Mouse (Mus musculus): ENCODE measurements around the gene Zpr1. TPM values are rescaled to one million over a fixed set of nuclear protein-coding genes. Genes with fewer than 3 reads are reported as not detected.

Zpr1 gene
- 56.1 and 58.4 TPM in 2 replicates for polyA plus RNA-seq (2015; fragmentation: Nextera tagmentation; extraction: Ambion mirVana)

GRCm38 (mm10) chr9:46272677-46273454 is at the start of gene Zpr1:
Gene Zpr1 (plus strand): TSS chr9:46273064.
- ATAC-seq (ENCODE audit: low FRiP score, low read depth), result peak; percentile 92
- Histone ChIP-seq H3K4me3 (peak within 1 kb of the TSS; percentile 87), H3K9me3 (no peaks in the 10 kb centered on the region), H3K27me3 (peaks cover 35% of the 10 kb centered on the region), H3K27ac (peak within 1 kb of the TSS; percentile 52; the same call in 1 of the 2 replicates), H3K9ac (peak within 1 kb of the TSS; percentile 78), H3K36me3 (peaks cover 36% of the 10 kb centered on the region), H3K4me1 (peaks cover 20% of the 10 kb centered on the region), H3K4me2 (replicated peaks) (peak within 1 kb of the TSS; percentile 90)
- WGBS, result 4% methylated on average over 45 of the region's 45 CpGs

- no peak overlapping the region for H3K4me2 ChIP-seq (replicated peaks)
- H3K4me1 ChIP-seq, result no peaks in the 10 kb centered on the region
- no peaks in the 10 kb centered on the region for H3K9me3 ChIP-seq
- no peak overlapping the region for H3K27ac ChIP-seq
- H3K36me3 ChIP-seq, result peaks cover 51% of the 10 kb centered on the region
- 81% methylated on average over 6 of the region's 6 CpGs for WGBS
- no peak overlapping the region for H3K9ac ChIP-seq
- no peaks in the 10 kb centered on the region for H3K27me3 ChIP-seq
- H3K4me3 ChIP-seq, result no peak overlapping the region
- no peak for ATAC-seq (ENCODE audit: low FRiP score, low read depth)
Measured at GRCm38 (mm10) chr9:46223090-46223489, 49.8 kb upstream of the Zpr1 start.

- H3K27ac ChIP-seq, result no peak overlapping the region
- H3K9me3 ChIP-seq, result no peaks in the 10 kb centered on the region
- H3K4me3 ChIP-seq, result no peak overlapping the region
- WGBS, result 81% methylated on average over 3 of the region's 3 CpGs
- H3K4me1 ChIP-seq, result no peaks in the 10 kb centered on the region
- H3K9ac ChIP-seq, result no peak overlapping the region
- H3K27me3 ChIP-seq, result no peaks in the 10 kb centered on the region
- H3K4me2 ChIP-seq (replicated peaks), result no peak overlapping the region
- H3K36me3 ChIP-seq, result peaks cover 47% of the 10 kb centered on the region
- no peak for ATAC-seq (ENCODE audit: low FRiP score, low read depth)
Measured at GRCm38 (mm10) chr9:46224101-46224500, 48.8 kb upstream of the Zpr1 start.

GRCm38 (mm10) chr9:46224945-46225660 is 47.8 kb upstream of the Zpr1 start:
- 64% methylated on average over 5 of the region's 5 CpGs for WGBS
- no peak for ATAC-seq (ENCODE audit: low FRiP score, low read depth)

GRCm38 (mm10) chr9:46227064-46227614 is 45.7 kb upstream of the Zpr1 start:
- Histone ChIP-seq H3K9ac (no peak overlapping the region), H3K4me1 (peaks cover 15% of the 10 kb centered on the region), H3K36me3 (peaks cover 18% of the 10 kb centered on the region), H3K27ac (no peak overlapping the region), H3K27me3 (no peaks in the 10 kb centered on the region), H3K9me3 (no peaks in the 10 kb centered on the region), H3K4me2 (replicated peaks) (no peak overlapping the region), H3K4me3 (no peak overlapping the region)
- ATAC-seq (ENCODE audit: low FRiP score, low read depth), result no peak
- 90% methylated on average over 3 of the region's 3 CpGs for WGBS

More at GRCm38 (mm10) chr9:46224945-46225660, 47.8 kb upstream of the Zpr1 start:
- H3K27me3 ChIP-seq, result no peaks in the 10 kb centered on the region
- H3K4me1 ChIP-seq, result peaks cover 6% of the 10 kb centered on the region
- no peak overlapping the region for H3K27ac ChIP-seq
- no peak overlapping the region for H3K4me2 ChIP-seq (replicated peaks)
- no peak overlapping the region for H3K4me3 ChIP-seq
- no peak overlapping the region for H3K9ac ChIP-seq
- H3K36me3 ChIP-seq, result peaks cover 38% of the 10 kb centered on the region
- H3K9me3 ChIP-seq, result no peaks in the 10 kb centered on the region

- peaks cover 7% of the 10 kb centered on the region; the same call in 1 of the 2 replicates for H3K36me3 ChIP-seq
- H3K4me3 ChIP-seq, result no peak within 1 kb of the TSS
- no peak for ATAC-seq (ENCODE audit: low FRiP score, low read depth)
- no peak within 1 kb of the TSS; the same call in 1 of the 2 replicates for H3K9ac ChIP-seq
- 67% methylated on average over 9 of the region's 9 CpGs for WGBS
- H3K4me1 ChIP-seq, result peaks cover 15% of the 10 kb centered on the region
- H3K27ac ChIP-seq, result no peak within 1 kb of the TSS
- no peak within 1 kb of the TSS for H3K4me2 ChIP-seq (replicated peaks)
- no peaks in the 10 kb centered on the region for H3K27me3 ChIP-seq
- H3K9me3 ChIP-seq, result no peaks in the 10 kb centered on the region
Measured at GRCm38 (mm10) chr9:46228491-46228890, 44.4 kb upstream of the Zpr1 start, which contains the start of gene Apoa1. Gene Apoa1 (plus strand): TSS chr9:46228580.

GRCm38 (mm10) chr9:46229573-46230449 is 43.1 kb upstream of the Zpr1 start:
- peak overlapping the region; percentile 74 for H3K9ac ChIP-seq
- peak; percentile 90 for ATAC-seq (ENCODE audit: low FRiP score, low read depth)
- H3K27ac ChIP-seq, result peak overlapping the region; percentile 39; the same call in 1 of the 2 replicates
- H3K9me3 ChIP-seq, result no peaks in the 10 kb centered on the region
- H3K4me2 ChIP-seq (replicated peaks), result peak overlapping the region; percentile 84
- H3K4me1 ChIP-seq, result peaks cover 15% of the 10 kb centered on the region
- H3K27me3 ChIP-seq, result no peaks in the 10 kb centered on the region
- peak overlapping the region; percentile 54 for H3K4me3 ChIP-seq
- WGBS, result 16% methylated on average over 37 of the region's 37 CpGs
- no peaks in the 10 kb centered on the region; the same call in 1 of the 2 replicates for H3K36me3 ChIP-seq

- no peak for ATAC-seq (ENCODE audit: low FRiP score, low read depth)
- 9% methylated on average over 13 of the region's 13 CpGs for WGBS
- H3K27ac ChIP-seq, result peak overlapping the region; percentile 39; the same call in 1 of the 2 replicates
- H3K27me3 ChIP-seq, result no peaks in the 10 kb centered on the region
- H3K4me1 ChIP-seq, result peaks cover 15% of the 10 kb centered on the region
- H3K9me3 ChIP-seq, result no peaks in the 10 kb centered on the region
- peak overlapping the region; percentile 54 for H3K4me3 ChIP-seq
- no peaks in the 10 kb centered on the region for H3K36me3 ChIP-seq
- H3K9ac ChIP-seq, result peak overlapping the region; percentile 74
- H3K4me2 ChIP-seq (replicated peaks), result peak overlapping the region; percentile 84
Measured at GRCm38 (mm10) chr9:46230450-46230975, 42.4 kb upstream of the Zpr1 start.

GRCm38 (mm10) chr9:46235196-46235595 is 37.7 kb upstream of the Zpr1 start:
- no peak for ATAC-seq (ENCODE audit: low FRiP score, low read depth)
- Histone ChIP-seq H3K27me3 (no peaks in the 10 kb centered on the region), H3K27ac (no peak overlapping the region), H3K9ac (no peak overlapping the region), H3K9me3 (no peaks in the 10 kb centered on the region), H3K4me2 (replicated peaks) (no peak overlapping the region), H3K4me1 (peaks cover 8% of the 10 kb centered on the region), H3K4me3 (no peak overlapping the region), H3K36me3 (no peaks in the 10 kb centered on the region)
- 81% methylated on average over 6 of the region's 6 CpGs for WGBS

- H3K27ac ChIP-seq, result no peak within 1 kb of the TSS
- H3K4me2 ChIP-seq (replicated peaks), result no peak within 1 kb of the TSS
- no peak for ATAC-seq (ENCODE audit: low FRiP score, low read depth)
- H3K9ac ChIP-seq, result no peak within 1 kb of the TSS
- H3K27me3 ChIP-seq, result no peaks in the 10 kb centered on the region
- peaks cover 6% of the 10 kb centered on the region for H3K4me1 ChIP-seq
- no peaks in the 10 kb centered on the region for H3K9me3 ChIP-seq
- H3K4me3 ChIP-seq, result no peak within 1 kb of the TSS
- no peaks in the 10 kb centered on the region for H3K36me3 ChIP-seq
Measured at GRCm38 (mm10) chr9:46235596-46235648, 37.4 kb upstream of the Zpr1 start, which contains the start of gene Apoc3. Gene Apoc3 (minus strand): TSS chr9:46235636.

GRCm38 (mm10) chr9:46235649-46236048 is 37.2 kb upstream of the Zpr1 start:
- WGBS, result 51% methylated on average over 4 of the region's 4 CpGs
- peaks cover 4% of the 10 kb centered on the region for H3K4me1 ChIP-seq
- no peak overlapping the region for H3K4me3 ChIP-seq
- no peak overlapping the region for H3K9ac ChIP-seq
- H3K27me3 ChIP-seq, result no peaks in the 10 kb centered on the region
- no peaks in the 10 kb centered on the region for H3K36me3 ChIP-seq
- ATAC-seq (ENCODE audit: low FRiP score, low read depth), result no peak
- H3K27ac ChIP-seq, result no peak overlapping the region
- no peak overlapping the region for H3K4me2 ChIP-seq (replicated peaks)
- no peaks in the 10 kb centered on the region for H3K9me3 ChIP-seq
